Mouse (Mus musculus): ENCODE data around the gene Ndufb8. TPM values are rescaled to one million over a fixed set of nuclear protein-coding genes. Genes with fewer than 3 reads are reported as not detected.

Ndufb8 gene
- polyA plus RNA-seq (2014; fragmentation: Illumina TruSeq; extraction: RNeasy Lipid Tissue Mini Kit (QIAGEN cat#74804); ENCODE audit: insufficient read depth, low read depth, low replicate concordance): 283 TPM

GRCm38 (mm10) chr19:44554861-44555590, at the start of gene Ndufb8:
TSS of gene Ndufb8 (minus strand) at chr19:44555440.

GRCm38 (mm10) chr19:44562652-44563206, 7.5 kb upstream of the Ndufb8 start, which contains the start of gene Hif1an:
TSS of gene Hif1an (plus strand) at chr19:44562850.

GRCm38 (mm10) chr19:44552731-44553130, 2.5 kb downstream of the Ndufb8 start, which contains the start of gene Gm20538:
TSS of gene Gm20538 (minus strand) at chr19:44552831.

GRCm38 (mm10) chr19:44545321-44546041, 9.8 kb downstream of the Ndufb8 start, which contains the start of gene Sec31b:
TSS of gene Sec31b (minus strand) at chr19:44545864.

Other genes starting within 250 kb of the Ndufb8 start
- gene Scd4, start 222.3 kb downstream of the Ndufb8 start, polyA plus RNA-seq (2014; fragmentation: Illumina TruSeq; extraction: RNeasy Lipid Tissue Mini Kit (QIAGEN cat#74804); ENCODE audit: insufficient read depth, low read depth, low replicate concordance): 0.59 TPM
- gene Scd1, start 147.6 kb downstream of the Ndufb8 start, polyA plus RNA-seq (2014; fragmentation: Illumina TruSeq; extraction: RNeasy Lipid Tissue Mini Kit (QIAGEN cat#74804); ENCODE audit: insufficient read depth, low read depth, low replicate concordance): 473 TPM
- gene Wnt8b, start 62.0 kb downstream of the Ndufb8 start, polyA plus RNA-seq (2014; fragmentation: Illumina TruSeq; extraction: RNeasy Lipid Tissue Mini Kit (QIAGEN cat#74804); ENCODE audit: insufficient read depth, low read depth, low replicate concordance): not detected
- gene Sec31b, start 9.6 kb downstream of the Ndufb8 start, polyA plus RNA-seq (2014; fragmentation: Illumina TruSeq; extraction: RNeasy Lipid Tissue Mini Kit (QIAGEN cat#74804); ENCODE audit: insufficient read depth, low read depth, low replicate concordance): 0.65 TPM
- gene Gm20538, start 2.6 kb downstream of the Ndufb8 start, polyA plus RNA-seq (2014; fragmentation: Illumina TruSeq; extraction: RNeasy Lipid Tissue Mini Kit (QIAGEN cat#74804); ENCODE audit: insufficient read depth, low read depth, low replicate concordance): not detected
- 12.8 TPM for gene Hif1an, start 7.4 kb upstream of the Ndufb8 start, polyA plus RNA-seq (2014; fragmentation: Illumina TruSeq; extraction: RNeasy Lipid Tissue Mini Kit (QIAGEN cat#74804); ENCODE audit: insufficient read depth, low read depth, low replicate concordance)
- gene Pax2, start 200.6 kb upstream of the Ndufb8 start, polyA plus RNA-seq (2014; fragmentation: Illumina TruSeq; extraction: RNeasy Lipid Tissue Mini Kit (QIAGEN cat#74804); ENCODE audit: insufficient read depth, low read depth, low replicate concordance): not detected

Data from lung, adult 10 weeks (tissue).